Mouse (Mus musculus): Measurements from ENCODE around the gene Snx5.

The Snx5 gene

GRCm38 (mm10) chr2:144228521-144229346 is 42.0 kb downstream of the Snx5 start:
- no peak for DNase-seq (ENCODE audit: low read depth, low spot score)

DNA sequence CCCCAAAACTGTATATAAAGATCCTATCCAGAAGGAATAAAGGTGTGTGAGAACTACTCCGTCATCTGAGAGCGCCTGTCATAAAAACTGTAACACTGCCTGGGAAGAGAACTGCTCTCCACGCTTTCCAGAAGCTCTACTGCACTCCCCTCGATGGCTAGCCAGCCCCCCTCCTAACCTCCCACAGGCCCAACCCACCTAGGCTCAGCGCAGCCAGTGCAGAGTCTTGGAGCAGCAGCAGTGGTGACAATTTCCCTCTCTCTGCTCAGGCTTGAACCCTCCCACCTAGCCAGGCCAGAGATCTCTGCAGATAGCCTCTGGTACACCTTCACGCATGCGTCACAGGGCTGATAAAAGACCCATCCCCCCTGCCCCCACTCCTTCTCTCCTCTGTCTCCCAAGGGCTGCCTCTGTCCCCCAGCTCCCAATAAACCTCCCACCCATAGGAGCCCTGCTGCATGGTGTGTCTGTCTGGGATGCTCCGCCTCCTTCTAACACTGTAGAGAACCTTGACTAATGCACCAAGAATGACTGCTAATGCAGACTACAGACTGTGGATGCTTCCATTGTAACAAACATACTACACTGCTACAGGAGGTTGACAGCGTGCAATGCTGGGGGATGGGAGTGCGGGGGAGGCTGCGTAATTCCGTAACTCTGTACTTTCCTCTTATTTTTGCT is 43.7 kb downstream of the Snx5 start:
- no peak for DNase-seq (ENCODE audit: low read depth, low spot score)

DNA sequence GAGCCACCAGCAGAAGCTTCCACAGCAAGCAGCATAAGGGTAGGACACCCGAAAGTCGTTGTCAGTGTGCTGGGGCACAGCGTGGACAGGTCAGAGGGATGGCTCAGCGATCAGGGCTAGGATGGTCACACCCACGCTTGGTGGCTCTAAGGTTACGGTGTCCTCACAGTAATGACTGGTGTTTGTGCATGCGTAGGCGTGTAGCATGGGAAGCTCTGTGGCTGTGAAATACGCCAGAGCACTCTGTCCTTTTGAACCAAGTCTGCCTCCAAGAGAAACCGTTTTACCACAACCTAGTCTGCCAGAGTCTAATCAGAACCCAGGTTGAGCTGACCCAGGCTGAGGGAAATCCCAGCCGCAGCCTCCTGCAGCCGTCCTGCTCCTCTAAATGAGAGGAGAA is 46.4 kb downstream of the Snx5 start:
- no peak for DNase-seq (ENCODE audit: low read depth, low spot score)

DNA sequence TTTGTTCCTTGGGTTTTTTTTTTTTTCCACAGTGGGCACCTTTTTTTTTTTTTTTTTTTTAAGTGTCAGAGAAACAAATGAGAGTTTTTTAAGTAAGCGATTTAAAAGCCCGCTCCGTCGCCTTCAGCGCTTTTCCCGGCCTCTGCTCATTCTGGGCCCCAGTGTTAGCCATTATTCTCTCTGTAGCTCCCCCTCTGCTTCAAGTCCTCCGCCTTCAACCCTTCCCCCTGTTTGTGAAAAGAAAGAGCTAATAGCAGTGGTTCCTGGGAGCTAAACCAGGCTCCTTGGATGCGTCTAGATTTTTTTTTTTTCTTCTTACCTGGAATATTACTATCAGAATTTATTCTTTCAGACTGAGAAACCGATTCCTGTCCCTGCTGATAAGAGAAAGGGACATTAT is 55.1 kb downstream of the Snx5 start:
- DNase-seq (ENCODE audit: low read depth, low spot score): no peak

- DNase-seq (ENCODE audit: low read depth, low spot score): no peak
Measured at GRCm38 (mm10) chr2:144215195-144215594, 55.5 kb downstream of the Snx5 start.

GRCm38 (mm10) chr2:144214508-144215185 is 56.1 kb downstream of the Snx5 start:
- no peak for DNase-seq (ENCODE audit: low read depth, low spot score)

DNA sequence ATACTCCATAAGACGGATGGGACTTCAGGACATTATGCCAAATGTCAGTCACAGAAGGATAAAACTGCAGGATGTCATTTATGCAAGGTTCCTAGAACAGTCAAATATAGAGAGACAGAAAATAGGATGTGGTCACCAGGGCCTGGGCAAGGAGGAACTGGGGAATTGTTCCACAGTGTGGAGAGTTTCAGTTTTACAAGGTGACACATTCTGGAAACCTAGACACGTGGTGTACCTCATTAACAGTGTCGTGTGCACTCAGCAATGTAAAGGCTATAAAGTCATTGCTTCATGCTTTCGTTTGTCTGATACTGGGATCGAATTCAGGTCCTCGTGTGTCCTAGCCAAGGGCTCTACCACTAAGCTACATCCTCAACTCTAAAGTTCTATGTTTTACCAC is 56.9 kb downstream of the Snx5 start:
- DNase-seq (ENCODE audit: low read depth, low spot score): peak; percentile 49

DNA sequence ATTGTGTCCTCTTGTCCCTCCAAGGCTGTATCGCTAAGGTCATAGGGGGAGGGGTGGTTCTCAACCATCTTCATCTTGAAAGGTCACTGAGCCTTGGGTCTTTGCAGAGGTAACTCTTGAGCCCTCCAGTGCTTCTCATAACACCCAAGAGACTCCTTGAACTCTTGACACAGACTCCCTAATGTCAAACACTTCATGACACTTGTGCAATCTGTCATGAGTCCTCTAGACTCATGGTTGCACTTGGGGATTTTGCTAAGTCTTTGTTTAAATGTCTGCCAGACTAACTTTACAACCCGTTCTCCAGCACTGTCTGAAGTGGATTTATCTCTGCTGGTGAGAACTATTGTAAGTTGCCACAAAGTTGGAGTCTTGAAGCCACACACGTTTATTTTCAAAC is 61.3 kb downstream of the Snx5 start:
- DNase-seq (ENCODE audit: low read depth, low spot score): no peak

- DNase-seq (ENCODE audit: low read depth, low spot score): no peak
Measured at GRCm38 (mm10) chr2:144207365-144207764, 63.3 kb downstream of the Snx5 start.

- no peak for DNase-seq (ENCODE audit: low read depth, low spot score)
Measured at GRCm38 (mm10) chr2:144203001-144203400, 67.7 kb downstream of the Snx5 start.

DNA sequence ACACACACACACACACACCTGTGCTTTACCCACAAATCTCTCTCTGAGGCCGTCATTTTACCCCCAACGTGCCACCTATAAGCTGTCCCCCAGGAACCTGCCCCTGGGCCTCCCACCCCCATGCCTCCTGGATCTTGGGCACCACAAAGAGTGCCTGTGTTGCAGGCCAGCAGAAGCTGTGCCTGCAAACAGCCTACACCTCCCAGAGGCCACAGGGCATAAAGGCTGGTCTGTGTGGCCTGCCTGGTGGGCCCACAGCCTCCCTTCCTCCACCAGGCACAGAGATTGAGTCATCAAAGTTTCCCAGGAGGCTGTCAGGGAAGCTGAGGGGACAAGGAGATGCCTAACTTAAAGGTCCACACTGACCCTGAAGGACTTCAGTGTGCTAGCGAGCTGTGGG is 68.1 kb downstream of the Snx5 start:
- no peak for DNase-seq (ENCODE audit: low read depth, low spot score)

- DNase-seq (ENCODE audit: low read depth, low spot score): no peak
Measured at GRCm38 (mm10) chr2:144202151-144202550, 68.6 kb downstream of the Snx5 start.
